Mouse (Mus musculus) hindbrain, postnatal 0 days (tissue): ENCODE measurements around the gene Fras1. TPM values are rescaled to one million over a fixed set of nuclear protein-coding genes. Genes with fewer than 3 reads are reported as not detected.

Experiments
- ATAC-seq: fragments of 200-750 bp; cut with Nextera tagmentation; 2 replicates; pipeline ENCODE4 v1.8.0; 2017; ENCODE audit warnings: mild to moderate bottlenecking, moderate TSS enrichment, moderate library complexity
- DNase-seq: peaks from one replicate; pipeline ENCODE4 v3.0.0-alpha.2; 2015; ENCODE audit warnings: low spot score
- H3K27ac ChIP-seq: fragments of 300-500 bp; sonication (generic); 2 replicates; pipeline ENCODE4 v1.5.1; 2014; ENCODE audit warnings: mild to moderate bottlenecking
- H3K27me3 ChIP-seq: fragments of 300-500 bp; sonication (generic); 2 replicates; pipeline ENCODE4 v1.6.1; 2014; ENCODE audit warnings: low read length, mixed read lengths; ENCODE audit not compliant: insufficient read depth
- H3K36me3 ChIP-seq: fragments of 300-500 bp; sonication (generic); 2 replicates; pipeline ENCODE4 v1.6.1; 2014; ENCODE audit warnings: low read length, mixed read lengths; ENCODE audit not compliant: insufficient read depth
- H3K4me1 ChIP-seq: fragments of 300-500 bp; sonication (generic); 2 replicates; pipeline ENCODE4 v1.6.1; 2014; ENCODE audit warnings: antibody characterized with exemption, low read length, mixed read lengths; ENCODE audit not compliant: insufficient read depth
- H3K4me2 ChIP-seq: fragments of 300-500 bp; sonication (generic); 2 replicates; pipeline ENCODE4 v1.6.1; 2014; ENCODE audit warnings: low read depth, mild to moderate bottlenecking, low read length, moderate library complexity, mixed read lengths
- H3K4me3 ChIP-seq: fragments of 300-500 bp; sonication (generic); 2 replicates; pipeline ENCODE4 v1.5.1; 2014; ENCODE audit warnings: low read length
- H3K9ac ChIP-seq: fragments of 300-500 bp; sonication (generic); replicated peaks from 2 replicates; pipeline ENCODE4 v1.6.1; 2014; ENCODE audit warnings: mild to moderate bottlenecking, low read length, moderate library complexity, mixed read lengths
- H3K9me3 ChIP-seq: fragments of 300-500 bp; sonication (generic); 2 replicates; pipeline ENCODE4 v1.6.1; 2016; ENCODE audit warnings: low read length, mixed read lengths
- CTCF ChIP-seq: IDR thresholded peaks from 2 replicates; pipeline ENCODE4 v1.5.1; 2016; ENCODE audit warnings: antibody characterized with exemption, control low read depth, low read depth
- WGBS: fragments of 180-500 bp; shearing (Covaris S2); extraction: QIAGEN DNeasy Blood & Tissue Kit; methylation state at CpG from one replicate; pipeline ENCODE4 v1.1.7; 2014; 5-methylcytosine and 5-hydroxymethylcytosine counted together
- polyA plus RNA-seq: library from polyadenylated mRNA; unstranded; fragments of >200 nt; fragmentation: Nextera tagmentation; extraction: Ambion mirVana; gene quantifications from 2 replicates; pipeline ENCODE4 v1.2.1, GENCODE M21; 2015
- total RNA-seq: library from RNA; depleted of rRNA; stranded (reverse); fragments of >200 nt; gene quantifications from 2 replicates; pipeline ENCODE4 v1.2.3, GENCODE M21; 2014

The Fras1 gene
- total and polyA plus RNA-seq, 2 experiments from 2014 or later, result 2.9 to 15.3 TPM

DNA sequence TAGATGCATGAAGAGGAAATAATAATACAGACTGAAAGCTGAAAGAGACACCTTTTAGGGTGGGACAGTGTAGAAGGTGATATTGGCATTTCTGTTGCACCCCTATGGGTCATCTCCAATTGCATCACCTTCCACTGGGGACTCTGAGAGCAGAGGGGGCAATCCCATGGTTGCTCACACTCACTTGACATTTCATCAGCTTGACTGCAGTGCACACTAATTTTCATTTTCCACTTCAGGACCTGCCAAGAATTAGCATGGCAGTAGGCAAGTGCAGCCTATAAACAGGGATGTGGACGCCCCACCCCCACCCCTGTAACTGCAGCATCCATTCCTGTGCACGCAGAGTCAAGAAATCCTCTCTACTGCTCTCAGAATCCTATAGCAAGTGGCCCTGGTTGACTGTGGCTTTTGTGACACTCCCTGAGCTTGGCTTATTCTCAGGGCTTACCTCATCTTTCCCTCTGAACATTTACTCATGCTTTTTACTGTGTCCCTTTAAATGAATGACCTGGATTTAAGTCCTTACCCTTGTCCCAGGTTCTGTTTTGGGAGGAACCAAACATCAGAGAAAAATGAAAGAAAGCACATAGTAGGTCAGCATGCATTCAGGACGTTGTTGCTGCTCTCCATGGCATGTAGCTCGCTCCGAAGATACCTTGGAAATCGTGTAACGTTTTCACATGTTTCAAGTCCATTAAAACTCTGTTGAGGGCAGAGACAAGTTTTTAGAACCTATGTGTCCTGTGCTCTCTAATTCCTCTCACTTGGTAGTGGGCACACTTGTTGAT is 120.9 kb downstream of the Fras1 start:
- 92% methylated on average over 7 of the region's 7 CpGs for WGBS
- ATAC-seq, result no peak
- H3K9me3 ChIP-seq, result no peaks in the 10 kb centered on the region

DNA sequence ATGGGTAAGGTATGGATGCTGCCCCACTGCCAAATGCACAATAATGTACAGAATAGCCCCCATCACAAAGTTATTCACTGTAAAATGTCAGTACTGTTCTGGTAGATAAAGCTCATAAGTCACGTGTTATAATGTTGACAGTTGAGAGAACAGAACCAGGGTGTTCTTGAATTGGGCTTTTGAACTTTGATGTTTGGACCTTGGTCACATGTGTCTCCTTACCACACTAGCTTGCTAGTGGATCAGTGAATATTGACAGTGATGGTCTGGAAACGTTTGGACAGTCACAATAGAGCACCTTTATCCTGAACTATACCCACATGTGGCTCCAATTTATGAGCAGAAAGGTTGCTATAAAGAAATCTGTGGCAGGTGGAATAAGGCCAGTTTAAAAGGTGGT is 124.3 kb downstream of the Fras1 start:
- Histone ChIP-seq H3K4me2 (no peak overlapping the region), H3K27me3 (no peaks in the 10 kb centered on the region), H3K4me1 (no peaks in the 10 kb centered on the region), H3K36me3 (no peaks in the 10 kb centered on the region), H3K9me3 (no peaks in the 10 kb centered on the region), H3K4me3 (no peak overlapping the region), H3K9ac (no peak overlapping the region), H3K27ac (no peak overlapping the region)
- ATAC-seq, result no peak
- no peak for DNase-seq
- no peak for TF ChIP-seq CTCF
- WGBS, result 76% methylated on average over 2 of the region's 2 CpGs

More for the DNA sequence above, 120.9 kb downstream of the Fras1 start:
- no peak for DNase-seq
- Histone ChIP-seq H3K27ac (no peak overlapping the region), H3K4me3 (no peak overlapping the region), H3K9ac (no peak overlapping the region), H3K4me1 (no peaks in the 10 kb centered on the region), H3K27me3 (no peaks in the 10 kb centered on the region), H3K36me3 (no peaks in the 10 kb centered on the region), H3K4me2 (no peak overlapping the region)
- TF ChIP-seq CTCF, result no peak

DNA sequence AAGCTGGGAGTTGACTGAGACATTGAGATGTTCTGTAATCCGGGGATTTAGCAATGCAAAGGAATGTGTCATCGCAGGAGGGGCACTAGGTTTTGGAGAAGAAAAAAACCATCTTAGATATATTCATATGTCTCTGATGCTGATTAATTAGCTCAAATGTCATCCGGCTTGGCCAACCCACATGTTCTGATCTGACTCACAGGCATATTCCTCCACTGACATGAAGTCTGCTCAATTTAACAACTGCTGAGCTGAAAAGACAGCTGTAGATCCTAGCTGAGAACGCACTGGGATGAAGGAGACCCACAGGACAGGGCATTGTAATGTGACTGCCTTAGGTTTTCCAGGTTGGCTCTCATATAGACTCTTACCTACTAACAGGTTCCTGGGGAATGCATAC is 128.0 kb downstream of the Fras1 start:
- TF ChIP-seq CTCF, result no peak
- Histone ChIP-seq H3K9me3 (no peaks in the 10 kb centered on the region), H3K27ac (no peak overlapping the region), H3K4me1 (no peaks in the 10 kb centered on the region), H3K36me3 (no peaks in the 10 kb centered on the region), H3K4me3 (no peak overlapping the region), H3K4me2 (no peak overlapping the region), H3K27me3 (no peaks in the 10 kb centered on the region), H3K9ac (no peak overlapping the region)
- DNase-seq (no peak), ATAC-seq (no peak)
- WGBS, result 69% methylated on average over 4 of the region's 4 CpGs

DNA sequence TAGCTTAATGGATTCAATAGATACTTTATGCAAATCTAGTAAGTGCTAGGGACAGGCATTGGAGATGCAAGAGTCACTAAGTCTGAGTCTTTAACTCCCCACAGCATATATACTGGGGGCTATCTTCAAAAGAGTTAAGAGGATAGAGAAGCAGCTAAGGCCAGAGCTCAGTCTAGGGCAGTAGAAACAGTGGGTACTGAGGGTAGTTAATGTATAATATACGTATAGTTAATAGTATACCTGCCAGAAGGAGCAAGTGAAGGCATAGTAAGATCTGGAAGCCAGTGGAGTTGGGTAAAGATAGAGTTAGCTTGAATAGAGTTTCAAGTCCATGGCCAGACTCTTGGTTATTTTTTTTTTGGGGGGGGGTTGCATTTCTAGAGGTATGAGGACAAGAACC is 128.6 kb downstream of the Fras1 start:
- no peak for TF ChIP-seq CTCF
- H3K9ac ChIP-seq, result no peak overlapping the region
- H3K4me2 ChIP-seq, result no peak overlapping the region
- no peak for ATAC-seq
- H3K27me3 ChIP-seq, result no peaks in the 10 kb centered on the region
- WGBS, result 86% methylated on average over 1 of the region's 1 CpGs
- no peak overlapping the region for H3K27ac ChIP-seq
- H3K36me3 ChIP-seq, result no peaks in the 10 kb centered on the region
- no peak for DNase-seq
- H3K4me1 ChIP-seq, result no peaks in the 10 kb centered on the region
- H3K4me3 ChIP-seq, result no peak overlapping the region
- H3K9me3 ChIP-seq, result no peaks in the 10 kb centered on the region

GRCm38 (mm10) chr5:96511005-96511404 is 137.2 kb downstream of the Fras1 start:
- no peak overlapping the region for H3K9ac ChIP-seq
- DNase-seq (no peak), ATAC-seq (no peak)
- H3K36me3 ChIP-seq, result no peaks in the 10 kb centered on the region
- no peaks in the 10 kb centered on the region for H3K9me3 ChIP-seq
- H3K27ac ChIP-seq, result no peak overlapping the region
- H3K4me1 ChIP-seq, result no peaks in the 10 kb centered on the region
- 86% methylated on average over 5 of the region's 5 CpGs for WGBS
- no peak overlapping the region for H3K4me2 ChIP-seq
- H3K4me3 ChIP-seq, result no peak overlapping the region
- TF ChIP-seq CTCF, result no peak
- no peaks in the 10 kb centered on the region for H3K27me3 ChIP-seq

GRCm38 (mm10) chr5:96513327-96513726 is 139.6 kb downstream of the Fras1 start:
- WGBS, result 87% methylated on average over 4 of the region's 4 CpGs
- no peak for ATAC-seq
- Histone ChIP-seq H3K4me3 (no peak overlapping the region), H3K4me1 (no peaks in the 10 kb centered on the region), H3K36me3 (no peaks in the 10 kb centered on the region), H3K27me3 (no peaks in the 10 kb centered on the region), H3K4me2 (no peak overlapping the region), H3K27ac (no peak overlapping the region), H3K9ac (no peak overlapping the region), H3K9me3 (no peaks in the 10 kb centered on the region)
- TF ChIP-seq CTCF, result no peak
- DNase-seq, result no peak

- H3K9ac ChIP-seq, result no peak overlapping the region
- H3K36me3 ChIP-seq, result no peaks in the 10 kb centered on the region
- no peaks in the 10 kb centered on the region for H3K9me3 ChIP-seq
- ATAC-seq, result no peak
- H3K4me1 ChIP-seq, result no peaks in the 10 kb centered on the region
- H3K27ac ChIP-seq, result no peak overlapping the region
- no peak overlapping the region for H3K4me2 ChIP-seq
- no peak overlapping the region for H3K4me3 ChIP-seq
- no peak for DNase-seq
- WGBS, result 58% methylated on average over 3 of the region's 3 CpGs
- H3K27me3 ChIP-seq, result no peaks in the 10 kb centered on the region
- TF ChIP-seq CTCF, result no peak
These were observed 142.1 kb downstream of the Fras1 start for GRCm38 (mm10) chr5:96515860-96516311.
